Mouse (Mus musculus) erythroid progenitor cell, adult 5-6 weeks (primary cell): ENCODE results near the gene Akirin2. TPM values are rescaled to one million over a fixed set of nuclear protein-coding genes. Genes with fewer than 3 reads are reported as not detected.
"Not testable (repeated sequence)": the region's sequence is repeated elsewhere in the genome, so short reads cannot be mapped to it uniquely, and the experiment has no call there.

ENCODE experiments used
- ATAC-seq: replicated peaks from 2 replicates; pipeline ENCODE4 v1.8.0; 2016; ENCODE audit warnings: moderate number of reproducible peaks, mild to moderate bottlenecking, moderate TSS enrichment, inconsistent platforms; ENCODE audit not compliant: poor library complexity, low FRiP score, severe bottlenecking
- total RNA-seq, 2 experiments: library from RNA; stranded (forward) in 1 of 2; stranded (reverse) in 1 of 2; fragments of 150-400 nt in 1 of 2; fragments of 186-747, 209-891 nt in 1 of 2; gene quantifications; 2 replicates each; pipeline versions ENCODE4 v1.2.3 to v1.2.4; 2015 to 2017; ENCODE audit warnings: low replicate concordance in 2 of 2

The Akirin2 gene
- total RNA-seq (2015; ENCODE audit: low replicate concordance) (89.7 and 115 TPM in 2 replicates), total RNA-seq (2017; ENCODE audit: low replicate concordance) (60.0 and 114 TPM in 2 replicates)

DNA sequence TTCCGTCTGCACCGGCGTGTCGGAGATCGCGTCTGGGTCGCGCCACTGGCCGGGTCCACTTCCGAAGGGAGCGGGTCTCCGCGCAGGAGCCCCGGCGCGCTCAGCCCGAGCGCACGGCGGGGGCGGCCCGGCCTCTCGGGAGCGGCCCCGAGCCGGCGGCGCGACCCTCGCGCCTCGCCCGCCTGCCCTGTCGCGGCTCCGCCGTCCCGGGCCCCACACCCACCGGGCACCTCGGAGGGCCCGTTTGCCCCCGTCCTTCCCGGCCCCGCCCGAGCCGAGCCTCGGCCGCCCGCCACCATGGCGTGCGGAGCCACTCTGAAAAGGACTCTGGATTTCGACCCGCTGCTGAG, at the start of gene Akirin2:
Gene Akirin2 (plus strand): TSS at position 190 of the 350 bp plus-strand sequence.
- peak; percentile 36; the same call in 1 of the 2 replicates for ATAC-seq

DNA sequence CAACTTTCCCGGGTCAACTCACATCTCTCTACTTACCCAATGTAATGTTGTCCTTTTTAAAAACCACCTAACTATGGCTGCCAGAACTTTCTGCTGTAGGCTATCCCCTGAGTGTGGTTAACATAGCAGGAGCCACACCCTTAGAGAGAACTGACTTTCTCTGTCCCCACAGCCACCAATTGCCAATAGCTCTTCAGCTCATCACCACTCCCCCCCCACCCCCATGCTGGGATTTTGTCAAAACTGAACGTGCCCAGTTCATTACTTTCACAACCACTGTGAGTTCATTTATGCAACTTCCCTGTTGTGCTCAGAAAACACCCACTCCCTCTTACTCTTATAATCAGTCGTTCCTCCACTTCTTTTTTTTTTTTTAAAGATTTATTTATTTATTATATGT, 40.4 kb upstream of the Akirin2 start:
- no peak for ATAC-seq

DNA sequence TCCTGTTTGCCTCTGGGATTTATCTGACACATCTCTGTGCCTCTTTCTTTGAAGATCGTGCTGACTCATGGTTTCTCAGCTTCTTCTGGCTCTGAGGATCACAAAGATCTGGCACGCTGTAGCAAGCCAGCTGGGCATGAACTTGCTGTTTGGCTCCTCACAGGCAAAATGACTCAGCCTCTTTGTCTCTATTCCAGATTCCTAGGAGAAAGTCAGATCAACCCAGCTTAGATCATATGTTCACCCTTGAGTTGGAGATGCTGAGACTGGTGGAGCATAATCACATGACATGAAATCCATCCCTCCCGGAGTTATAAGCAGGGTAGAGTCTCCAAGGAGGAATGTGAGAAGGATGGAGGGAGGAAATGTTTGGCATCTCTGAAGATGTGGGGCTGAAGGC, 27.9 kb upstream of the Akirin2 start:
- no peak for ATAC-seq

DNA sequence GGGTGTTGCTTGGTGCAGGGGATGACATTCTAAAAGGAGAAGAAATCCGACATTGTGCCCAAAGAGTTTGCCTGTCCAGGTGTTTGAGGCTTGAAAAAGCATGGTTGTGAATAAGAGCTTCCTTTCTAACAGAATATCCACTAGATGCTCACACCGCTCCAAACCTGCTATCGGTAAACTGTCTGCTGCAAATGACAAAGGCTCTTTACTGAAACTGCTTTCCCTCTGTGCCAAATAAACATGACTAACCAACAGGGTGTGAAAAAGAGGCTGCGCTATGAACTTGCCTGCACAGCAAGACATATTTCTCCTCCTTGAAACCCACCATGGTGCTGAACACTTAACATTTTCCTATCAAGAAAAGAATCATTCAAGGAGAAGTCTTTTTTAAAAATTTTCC, 27.2 kb upstream of the Akirin2 start:
- no peak for ATAC-seq

DNA sequence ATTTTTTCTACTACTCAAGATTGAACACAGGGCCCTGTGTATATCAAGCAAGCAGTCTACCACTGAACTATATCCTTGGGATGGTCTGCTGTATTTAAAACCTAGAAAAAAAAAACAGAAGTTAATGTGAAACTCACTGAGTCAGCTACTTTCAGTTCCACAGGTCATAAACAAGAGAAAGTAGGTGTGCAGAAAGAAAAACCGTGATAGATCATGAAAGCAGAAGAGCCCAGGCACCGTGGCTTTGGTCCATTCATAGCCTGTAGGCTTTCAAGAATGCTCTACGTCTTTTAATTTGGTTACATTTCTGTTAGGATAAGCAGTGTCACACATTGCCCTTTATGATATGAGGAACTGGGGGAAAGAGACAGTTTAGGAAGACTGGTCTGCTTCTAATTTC, 24.0 kb upstream of the Akirin2 start:
- no peak for ATAC-seq

DNA sequence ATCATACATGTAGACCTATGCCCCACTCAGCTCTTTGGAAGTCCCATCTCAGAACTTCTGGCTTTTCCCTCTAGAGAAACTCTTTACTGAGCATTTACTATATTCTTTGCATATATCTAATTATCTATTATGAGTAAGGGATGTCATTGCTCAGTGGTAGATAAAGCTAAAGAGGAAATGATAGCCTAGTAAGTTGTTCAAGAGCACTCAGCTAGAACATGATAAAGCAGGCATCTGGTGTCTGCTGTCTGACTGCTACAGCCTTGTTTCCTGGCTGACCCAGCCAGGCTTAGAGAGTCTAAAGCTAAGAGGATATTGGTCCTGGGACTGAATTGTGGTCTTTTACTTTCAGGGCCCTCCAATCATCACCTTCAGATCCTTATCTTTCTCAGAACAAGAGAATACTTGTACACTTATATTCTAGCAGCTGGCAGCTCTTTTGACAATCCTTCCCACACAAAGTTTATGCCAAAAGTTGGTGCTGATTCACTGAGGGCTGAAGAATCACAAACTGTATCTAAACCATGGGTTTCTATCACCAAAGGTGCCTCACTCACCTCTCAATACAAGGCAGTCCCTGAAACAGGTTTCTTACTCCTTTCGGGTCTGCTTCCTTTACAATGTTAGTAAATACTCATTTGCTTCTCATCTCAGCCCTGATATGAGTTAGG, 22.2 kb upstream of the Akirin2 start:
- ATAC-seq = no peak

DNA sequence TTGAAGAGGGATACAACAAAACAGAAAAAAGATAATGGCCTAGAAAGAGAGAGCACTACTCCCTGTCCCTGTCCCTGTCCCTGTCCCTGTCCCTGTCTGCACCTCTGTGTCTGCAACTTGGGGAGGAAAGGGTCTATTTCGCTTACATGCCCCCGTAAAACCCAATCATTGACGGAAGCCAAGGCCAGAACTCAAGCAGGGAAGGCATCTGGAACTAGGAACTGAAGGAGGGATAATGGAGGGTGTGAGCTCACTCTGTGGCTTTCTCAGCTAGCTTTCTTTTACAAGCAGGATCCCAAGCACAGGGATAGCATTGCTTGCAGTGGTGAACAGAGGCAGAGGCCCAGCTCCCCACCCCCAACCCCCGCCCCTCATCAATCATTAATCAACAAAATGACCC, 21.4 kb upstream of the Akirin2 start:
- no peak for ATAC-seq

DNA sequence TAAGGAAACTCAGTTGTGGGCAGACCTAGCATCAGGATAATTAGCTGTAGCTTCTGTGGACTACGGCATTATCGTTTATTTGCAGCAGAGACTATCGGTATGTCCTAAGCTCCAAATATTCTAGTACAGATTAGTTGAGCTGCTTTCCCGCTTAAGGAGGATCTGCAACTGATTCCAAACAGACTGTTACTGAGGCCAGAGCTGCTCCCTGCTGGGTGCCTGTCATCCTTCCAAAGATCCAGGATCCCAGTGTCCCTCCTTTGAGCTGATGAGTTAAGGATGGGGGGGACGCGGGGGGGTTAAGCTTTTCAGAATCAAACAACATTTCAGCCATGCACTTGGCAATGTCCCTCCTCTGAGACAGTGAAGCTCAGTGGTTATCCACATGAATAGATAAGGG, 20.8 kb upstream of the Akirin2 start:
- no peak for ATAC-seq

DNA sequence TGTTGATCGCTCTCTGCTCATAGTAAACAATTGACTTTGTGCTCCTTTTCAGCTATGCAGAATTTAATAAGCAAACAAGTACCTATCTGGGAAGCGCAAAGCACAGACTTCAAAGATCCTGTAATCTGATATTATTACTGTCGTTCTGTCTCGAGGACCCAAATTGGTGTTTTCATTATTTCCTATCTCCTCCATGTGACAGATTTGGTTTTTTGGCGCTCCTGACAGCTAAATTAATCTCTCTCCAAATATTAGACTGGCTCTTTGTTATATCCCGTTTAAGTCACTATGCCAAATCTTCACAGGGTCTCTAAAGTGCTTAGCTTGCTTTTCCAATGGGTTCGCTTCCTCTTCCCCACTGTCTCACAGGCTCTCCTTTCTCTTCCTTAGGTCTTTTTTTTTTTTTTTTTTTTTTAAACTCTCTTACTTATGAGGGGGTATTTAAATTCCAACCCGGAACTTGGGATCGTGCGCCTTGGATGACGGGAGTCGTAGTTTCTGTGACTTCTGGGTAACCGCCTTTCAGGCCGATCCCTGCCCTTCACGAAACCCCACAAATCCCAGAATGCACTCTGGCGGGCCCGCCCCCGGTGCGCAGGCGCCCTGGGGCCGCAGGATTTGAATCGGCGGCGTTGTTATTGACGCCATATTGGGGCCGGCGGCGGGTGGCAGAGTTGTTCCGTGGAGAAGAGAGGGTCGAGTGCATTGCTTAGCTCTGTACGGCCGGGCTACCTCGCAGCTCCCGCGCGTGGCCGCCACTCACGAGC, 573 bp upstream of the Akirin2 start:
- ATAC-seq = peak; percentile 98

DNA sequence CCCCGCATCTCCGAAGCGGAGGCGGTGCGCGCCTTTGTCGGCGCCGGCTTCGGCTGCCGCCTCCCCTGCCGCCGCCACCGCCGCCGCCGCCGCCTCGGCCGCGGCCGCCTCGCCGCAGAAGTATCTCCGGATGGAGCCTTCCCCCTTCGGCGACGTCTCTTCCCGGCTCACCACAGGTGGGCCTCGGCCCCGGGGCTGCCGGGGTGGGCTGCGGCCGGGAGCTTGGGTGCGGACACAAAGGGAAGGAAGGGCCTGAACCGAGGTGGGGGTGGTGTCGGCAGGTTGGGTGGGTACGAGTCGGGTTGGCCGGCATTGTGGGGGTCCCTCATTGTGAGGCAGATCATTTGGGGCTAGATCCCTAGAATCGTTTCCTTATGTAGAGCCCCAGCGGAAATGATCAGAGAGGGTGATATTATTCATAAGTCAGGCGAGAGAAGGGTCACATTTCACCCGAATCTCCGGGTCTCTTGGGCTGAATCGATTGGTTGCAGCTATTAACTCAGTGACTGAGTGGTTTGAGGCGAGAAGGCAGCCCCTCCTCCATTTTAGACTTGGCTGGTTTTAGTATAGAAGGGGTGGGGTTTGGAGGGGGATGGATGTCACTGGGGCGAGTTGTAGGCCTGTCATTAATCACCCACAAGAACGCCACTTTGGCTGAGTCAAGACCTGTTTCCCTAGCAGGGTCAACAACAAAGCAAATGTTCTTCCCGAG, 517 bp downstream of the Akirin2 start:
- peak; percentile 64 for ATAC-seq

DNA sequence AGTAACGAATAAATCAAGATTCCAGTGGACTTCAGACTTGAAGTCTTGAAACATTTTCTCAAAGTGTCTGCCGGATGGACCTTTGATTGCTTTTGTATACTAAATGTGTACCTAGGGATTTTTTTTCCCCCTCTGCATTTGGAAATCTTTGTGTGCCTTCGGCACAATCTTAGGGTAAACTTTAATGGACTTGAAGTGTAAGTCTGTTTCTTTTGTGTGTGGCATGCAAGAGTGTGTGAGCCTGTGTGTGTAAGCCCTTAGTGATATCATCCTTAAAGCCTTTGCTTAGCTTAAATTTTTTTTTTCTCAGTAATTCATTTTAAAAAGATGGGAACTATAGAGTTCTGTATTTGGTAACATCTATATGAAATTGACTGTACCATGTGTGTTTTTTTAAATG, 1.2 kb downstream of the Akirin2 start:
- no peak for ATAC-seq

DNA sequence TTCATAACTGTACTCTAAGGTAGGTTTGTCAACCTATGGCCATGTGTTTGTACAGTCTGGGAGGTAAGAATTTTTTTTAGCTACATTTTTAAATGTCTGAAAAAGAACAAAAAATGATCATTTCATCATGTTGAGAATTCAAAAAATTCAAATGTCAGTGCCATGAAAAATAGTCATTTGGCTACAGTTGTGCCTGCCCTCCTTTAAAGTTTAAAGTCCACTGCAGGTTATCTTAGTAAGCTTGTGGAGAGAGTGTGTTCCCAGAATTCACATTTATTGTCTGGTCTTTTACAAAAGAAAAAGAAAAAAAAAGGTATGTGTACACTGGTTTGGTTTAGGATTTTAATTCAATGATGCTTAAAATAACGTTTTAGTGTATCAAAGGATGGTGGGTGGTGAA, 3.9 kb downstream of the Akirin2 start:
- ATAC-seq = no peak

DNA sequence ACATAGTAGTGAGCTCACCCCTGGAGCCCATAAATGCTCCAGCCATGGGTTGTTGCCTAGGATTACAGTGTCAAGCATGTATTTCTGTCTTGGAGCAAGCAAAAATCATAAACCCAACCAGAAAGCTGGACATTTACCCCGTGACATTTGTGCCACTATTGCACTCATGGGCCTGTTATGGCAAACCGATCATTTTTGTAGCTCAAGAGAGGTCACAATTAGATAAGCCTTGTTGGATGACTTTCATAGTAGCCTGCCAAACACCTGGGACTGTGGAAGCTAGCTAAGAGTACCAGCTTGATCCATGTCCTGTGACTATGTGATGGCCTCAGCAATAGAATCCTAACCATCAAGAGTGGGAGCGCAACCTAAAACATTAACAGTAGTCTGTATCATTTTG, 4.9 kb downstream of the Akirin2 start:
- no peak for ATAC-seq

DNA sequence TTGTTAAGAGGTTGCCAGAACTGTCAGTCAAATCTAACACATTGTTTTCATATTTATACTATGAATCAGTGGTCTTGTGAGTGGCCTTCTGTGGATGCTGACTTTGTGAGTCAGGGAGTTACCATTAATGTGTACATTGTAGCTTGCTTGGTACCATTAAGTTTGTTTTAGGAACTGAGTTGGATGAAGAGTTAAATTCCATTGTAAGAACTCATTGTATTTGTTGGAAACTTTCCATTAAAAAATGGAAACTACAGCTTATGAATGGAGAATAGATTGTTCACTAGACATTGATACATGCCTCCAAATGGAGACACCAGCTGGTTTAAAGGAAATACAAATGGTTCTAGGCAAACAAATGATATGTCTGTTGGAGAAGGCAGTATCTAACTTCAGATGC, 5.4 kb downstream of the Akirin2 start:
- ATAC-seq = no peak

DNA sequence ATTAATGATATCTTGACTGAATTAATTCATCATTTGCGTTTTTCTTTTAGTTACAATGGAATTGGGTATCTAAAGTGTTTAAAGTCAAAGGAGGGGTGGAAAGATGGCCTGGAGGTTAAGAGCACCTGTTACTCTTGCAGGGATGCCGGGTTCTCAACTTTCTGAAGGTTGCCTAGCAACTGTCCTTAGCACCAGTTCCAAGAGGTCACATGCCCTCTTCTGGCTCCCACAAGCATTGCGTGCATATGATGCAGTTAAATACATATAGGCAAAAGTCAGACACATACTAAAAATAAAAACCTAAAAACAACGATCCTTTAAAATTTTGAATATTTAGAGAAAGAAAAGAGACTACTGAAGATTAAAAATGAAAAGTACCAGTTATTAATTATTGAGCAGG, 10.2 kb downstream of the Akirin2 start:
- peak; percentile 89 for ATAC-seq

DNA sequence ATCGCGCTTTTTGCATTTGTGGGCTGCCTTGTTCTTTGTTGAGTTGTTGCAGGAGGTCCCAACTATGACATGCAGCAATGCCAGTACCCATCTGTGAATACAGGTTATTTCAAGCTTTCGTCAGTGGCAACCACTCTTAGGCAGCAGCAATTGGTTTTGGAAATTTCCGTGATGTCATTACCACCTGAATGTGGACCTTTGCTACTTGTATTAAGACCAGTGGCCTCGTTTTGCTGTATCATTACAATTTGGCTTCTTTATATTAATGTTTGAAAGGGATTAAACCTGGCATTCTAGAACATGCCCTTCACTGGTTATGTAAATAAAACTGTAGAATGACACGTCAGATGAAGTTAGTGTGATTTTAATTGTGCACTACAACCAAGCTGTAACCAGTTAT, 15.5 kb downstream of the Akirin2 start:
- ATAC-seq = no peak

DNA sequence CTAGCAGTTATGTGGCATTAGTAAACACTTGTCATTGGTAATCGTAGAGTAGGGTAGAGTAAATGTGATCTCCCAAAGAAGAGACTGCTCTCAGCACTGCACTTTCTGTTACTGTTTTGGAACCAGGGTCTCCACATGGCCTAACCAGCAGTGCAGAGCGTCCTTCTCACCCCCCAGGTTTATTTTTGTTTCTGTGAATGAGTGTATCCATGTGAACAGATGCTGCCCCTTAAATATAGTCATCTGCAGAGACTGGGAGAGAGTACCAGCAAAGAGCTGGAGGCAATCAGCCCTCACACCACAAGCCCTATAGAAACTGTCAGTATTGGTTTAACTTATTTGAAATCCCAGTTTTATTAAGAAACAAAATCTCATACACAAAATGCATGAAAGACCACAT, 22.1 kb downstream of the Akirin2 start:
- ATAC-seq = no peak

DNA sequence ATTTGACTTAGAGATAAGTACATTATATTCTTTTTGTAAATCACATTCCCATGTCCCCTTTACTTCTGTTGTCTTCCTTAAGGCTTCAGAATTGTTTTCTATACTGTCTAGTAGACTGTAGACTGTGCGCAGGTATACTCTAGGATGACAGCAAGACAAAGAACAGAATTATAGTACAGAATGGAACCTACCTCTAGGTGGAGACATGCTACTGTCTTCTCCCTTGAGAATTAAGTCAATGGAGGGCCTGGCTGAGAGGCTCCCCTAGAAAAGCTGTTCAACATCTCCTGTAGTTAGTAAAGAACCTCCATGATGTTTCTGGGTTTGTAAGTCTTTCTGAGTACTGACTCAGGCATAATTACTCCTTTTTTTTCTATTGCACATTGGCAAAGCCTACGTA, 26.3 kb downstream of the Akirin2 start:
- no peak for ATAC-seq

DNA sequence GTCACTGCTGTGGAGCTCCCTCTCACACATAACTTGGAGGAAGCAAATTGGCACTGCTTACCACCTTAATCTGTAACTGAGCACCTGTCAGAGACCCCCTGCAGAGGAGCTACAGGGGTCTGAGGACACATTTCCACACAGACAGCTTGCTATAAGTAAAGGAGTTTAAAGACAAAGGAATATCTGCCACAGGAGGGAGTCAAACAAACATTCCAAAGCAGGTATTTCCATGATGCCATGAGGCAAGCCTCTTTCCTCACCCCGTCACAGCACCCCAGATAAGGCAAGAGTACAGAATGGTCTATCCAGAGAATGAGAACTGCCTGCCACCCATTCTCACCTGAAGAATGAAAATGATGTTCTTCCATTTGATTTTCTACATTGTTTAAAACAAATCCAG, 28.5 kb downstream of the Akirin2 start:
- ATAC-seq = no peak

DNA sequence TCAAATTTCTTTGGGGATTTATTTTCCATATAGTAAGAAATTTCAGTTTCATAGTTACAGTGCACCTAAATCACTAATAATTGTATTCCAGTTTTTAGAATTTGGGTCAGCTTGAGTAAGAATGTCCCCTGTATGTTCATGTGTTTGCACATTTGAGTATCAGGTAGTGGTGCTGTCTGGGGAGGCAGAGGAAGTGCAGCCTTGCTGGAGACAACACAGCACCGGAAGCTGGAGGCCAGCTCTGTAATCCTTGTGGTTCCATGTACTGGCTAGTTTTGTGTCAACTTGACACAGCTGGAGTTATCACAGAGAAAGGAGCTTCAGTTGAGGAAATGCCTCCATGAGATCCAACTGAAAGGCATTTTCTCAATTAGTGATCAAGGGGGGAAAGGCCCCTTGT, 30.8 kb downstream of the Akirin2 start:
- ATAC-seq = not testable (repeated sequence)

DNA sequence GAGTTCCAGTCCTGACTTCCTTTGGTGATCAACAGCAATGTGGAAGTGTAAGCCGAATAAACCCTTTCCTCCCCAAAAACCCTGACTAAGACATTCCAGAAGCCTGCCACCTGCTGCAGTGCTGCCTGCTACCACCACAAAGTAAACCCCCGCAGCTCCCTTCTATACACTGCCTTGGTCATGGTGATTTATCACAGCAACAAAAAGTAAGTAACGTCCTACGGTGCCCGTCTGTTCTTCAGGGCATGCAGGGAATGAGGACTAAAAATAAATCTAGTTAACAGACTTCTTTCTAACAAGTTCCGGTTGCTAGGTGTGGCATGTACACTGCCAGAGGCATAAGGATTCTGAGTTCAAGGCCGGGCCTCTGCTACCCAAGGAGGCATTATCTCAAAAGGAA, 31.3 kb downstream of the Akirin2 start:
- ATAC-seq = no peak
